Mouse (Mus musculus): Measurements from ENCODE around the gene Fads6. TPM values are rescaled to one million over a fixed set of nuclear protein-coding genes. Genes with fewer than 3 reads are reported as not detected.

Gene Fads6
- polyA plus RNA-seq, 1 experiment from 2014 or later, result 1.3 TPM

GRCm38 (mm10) chr11:115292631-115293375 is 4.7 kb downstream of the Fads6 start:
- Histone ChIP-seq H3K27ac (ENCODE audit: low read length) (peak overlapping the region; percentile 85), H3K4me1 (ENCODE audit: control insufficient read depth, insufficient read depth, low read length) (peaks cover 15% of the 10 kb centered on the region), H3K9me3 (ENCODE audit: control insufficient read depth, low read depth, low read length) (no peaks in the 10 kb centered on the region), H3K4me3 (ENCODE audit: low read depth, low read length) (no peak overlapping the region), H3K36me3 (ENCODE audit: control insufficient read depth, insufficient read depth, low read length) (no peaks in the 10 kb centered on the region), H3K4me2 (replicated peaks; ENCODE audit: low read depth, low read length) (no peak overlapping the region), H3K27me3 (ENCODE audit: control insufficient read depth, insufficient read depth, low read length) (no peaks in the 10 kb centered on the region), H3K9ac (replicated peaks; ENCODE audit: low read depth, low read length) (no peak overlapping the region)
- peak; percentile 40; the same call in 1 of the 2 replicates for ATAC-seq (ENCODE audit: insufficient number of reproducible peaks, insufficient read depth, low FRiP score, low read depth)
- 57% methylated on average over 14 of the region's 14 CpGs for WGBS

DNA sequence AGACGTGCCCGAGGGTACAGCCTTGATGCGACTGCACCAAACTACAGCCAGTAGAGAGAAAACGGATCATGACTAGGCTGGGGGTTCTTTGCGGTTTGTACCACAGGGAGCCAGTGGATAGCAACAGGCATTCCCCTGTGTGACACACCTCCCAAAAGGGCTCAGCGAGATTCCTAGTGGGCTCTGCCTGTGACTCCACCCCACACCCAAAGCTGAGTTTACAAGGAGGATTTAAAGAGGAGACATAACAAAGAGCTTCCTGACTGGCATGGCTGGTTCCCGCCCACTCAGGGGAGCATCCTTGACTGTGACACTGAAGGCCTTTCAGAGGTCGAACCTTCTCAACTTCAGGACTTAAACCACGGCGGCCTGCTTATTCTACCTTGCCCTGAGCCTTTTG is 6.0 kb downstream of the Fads6 start:
- Histone ChIP-seq H3K9ac (replicated peaks; ENCODE audit: low read depth, low read length) (no peak overlapping the region), H3K36me3 (ENCODE audit: control insufficient read depth, insufficient read depth, low read length) (no peaks in the 10 kb centered on the region), H3K4me2 (replicated peaks; ENCODE audit: low read depth, low read length) (no peak overlapping the region), H3K4me3 (ENCODE audit: low read depth, low read length) (no peak overlapping the region), H3K27ac (ENCODE audit: low read length) (0 out of 2 replicates have a peak overlapping the region, but pooled peaks have one; percentile 27), H3K27me3 (ENCODE audit: control insufficient read depth, insufficient read depth, low read length) (no peaks in the 10 kb centered on the region), H3K4me1 (ENCODE audit: control insufficient read depth, insufficient read depth, low read length) (peaks cover 12% of the 10 kb centered on the region), H3K9me3 (ENCODE audit: control insufficient read depth, low read depth, low read length) (no peaks in the 10 kb centered on the region)
- no peak for ATAC-seq (ENCODE audit: insufficient number of reproducible peaks, insufficient read depth, low FRiP score, low read depth)
- WGBS, result 79% methylated on average over 10 of the region's 10 CpGs

- 39% methylated on average over 6 of the region's 6 CpGs for WGBS
- no peak for ATAC-seq (ENCODE audit: insufficient number of reproducible peaks, insufficient read depth, low FRiP score, low read depth)
Observed at GRCm38 (mm10) chr11:115290919-115291318, 6.5 kb downstream of the Fads6 start.

GRCm38 (mm10) chr11:115290314-115290713 is 7.1 kb downstream of the Fads6 start:
- H3K4me3 ChIP-seq (ENCODE audit: low read depth, low read length), result no peak overlapping the region
- H3K36me3 ChIP-seq (ENCODE audit: control insufficient read depth, insufficient read depth, low read length), result no peaks in the 10 kb centered on the region
- no peak for ATAC-seq (ENCODE audit: insufficient number of reproducible peaks, insufficient read depth, low FRiP score, low read depth)
- no peaks in the 10 kb centered on the region for H3K9me3 ChIP-seq (ENCODE audit: control insufficient read depth, low read depth, low read length)
- no peak overlapping the region for H3K4me2 ChIP-seq (replicated peaks; ENCODE audit: low read depth, low read length)
- 89% methylated on average over 1 of the region's 1 CpGs for WGBS
- peaks cover 12% of the 10 kb centered on the region for H3K4me1 ChIP-seq (ENCODE audit: control insufficient read depth, insufficient read depth, low read length)
- peak overlapping the region; percentile 44; the same call in 1 of the 2 replicates for H3K27ac ChIP-seq (ENCODE audit: low read length)
- H3K27me3 ChIP-seq (ENCODE audit: control insufficient read depth, insufficient read depth, low read length), result no peaks in the 10 kb centered on the region
- no peak overlapping the region for H3K9ac ChIP-seq (replicated peaks; ENCODE audit: low read depth, low read length)

More at GRCm38 (mm10) chr11:115290919-115291318, 6.5 kb downstream of the Fads6 start:
- H3K4me1 ChIP-seq (ENCODE audit: control insufficient read depth, insufficient read depth, low read length), result peaks cover 12% of the 10 kb centered on the region
- H3K4me2 ChIP-seq (replicated peaks; ENCODE audit: low read depth, low read length), result no peak overlapping the region
- H3K27ac ChIP-seq (ENCODE audit: low read length), result peak overlapping the region; percentile 44; the same call in 1 of the 2 replicates
- no peak overlapping the region for H3K9ac ChIP-seq (replicated peaks; ENCODE audit: low read depth, low read length)
- H3K4me3 ChIP-seq (ENCODE audit: low read depth, low read length), result no peak overlapping the region
- no peaks in the 10 kb centered on the region for H3K36me3 ChIP-seq (ENCODE audit: control insufficient read depth, insufficient read depth, low read length)
- H3K9me3 ChIP-seq (ENCODE audit: control insufficient read depth, low read depth, low read length), result no peaks in the 10 kb centered on the region
- no peaks in the 10 kb centered on the region for H3K27me3 ChIP-seq (ENCODE audit: control insufficient read depth, insufficient read depth, low read length)

GRCm38 (mm10) chr11:115289885-115290284 is 7.6 kb downstream of the Fads6 start:
- 64% methylated on average over 8 of the region's 8 CpGs for WGBS
- ATAC-seq (ENCODE audit: insufficient number of reproducible peaks, insufficient read depth, low FRiP score, low read depth), result no peak
- no peak overlapping the region for H3K9ac ChIP-seq (replicated peaks; ENCODE audit: low read depth, low read length)
- H3K9me3 ChIP-seq (ENCODE audit: control insufficient read depth, low read depth, low read length), result no peaks in the 10 kb centered on the region
- no peaks in the 10 kb centered on the region for H3K36me3 ChIP-seq (ENCODE audit: control insufficient read depth, insufficient read depth, low read length)
- no peaks in the 10 kb centered on the region for H3K27me3 ChIP-seq (ENCODE audit: control insufficient read depth, insufficient read depth, low read length)
- H3K4me3 ChIP-seq (ENCODE audit: low read depth, low read length), result no peak overlapping the region
- no peak overlapping the region for H3K27ac ChIP-seq (ENCODE audit: low read length)
- H3K4me2 ChIP-seq (replicated peaks; ENCODE audit: low read depth, low read length), result no peak overlapping the region
- H3K4me1 ChIP-seq (ENCODE audit: control insufficient read depth, insufficient read depth, low read length), result peaks cover 12% of the 10 kb centered on the region

DNA sequence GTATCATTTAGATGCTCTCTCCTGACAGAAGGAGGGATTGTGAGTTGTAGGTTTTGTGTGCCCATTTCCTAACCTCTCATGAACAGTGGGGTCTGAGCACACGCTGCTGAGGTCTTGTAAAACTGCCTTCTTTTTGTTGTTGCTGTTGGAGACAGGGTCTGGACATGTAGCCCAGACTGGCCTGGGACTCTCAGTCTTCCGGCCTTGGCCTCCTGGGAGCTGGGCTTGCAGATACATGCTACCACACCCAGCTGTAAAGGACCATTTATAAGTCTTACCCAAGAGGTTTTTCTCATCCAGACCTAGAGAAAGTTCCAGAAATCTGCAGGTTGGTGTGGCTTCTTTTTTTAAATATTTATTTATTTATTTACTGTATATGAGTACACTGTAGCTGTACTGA is 9.2 kb downstream of the Fads6 start:
- Histone ChIP-seq H3K27ac (ENCODE audit: low read length) (no peak overlapping the region), H3K4me2 (replicated peaks; ENCODE audit: low read depth, low read length) (no peak overlapping the region), H3K4me3 (ENCODE audit: low read depth, low read length) (no peak overlapping the region), H3K4me1 (ENCODE audit: control insufficient read depth, insufficient read depth, low read length) (peaks cover 12% of the 10 kb centered on the region), H3K27me3 (ENCODE audit: control insufficient read depth, insufficient read depth, low read length) (no peaks in the 10 kb centered on the region), H3K9ac (replicated peaks; ENCODE audit: low read depth, low read length) (no peak overlapping the region), H3K9me3 (ENCODE audit: control insufficient read depth, low read depth, low read length) (no peaks in the 10 kb centered on the region), H3K36me3 (ENCODE audit: control insufficient read depth, insufficient read depth, low read length) (no peaks in the 10 kb centered on the region)
- WGBS, result 90% methylated on average over 2 of the region's 2 CpGs
- ATAC-seq (ENCODE audit: insufficient number of reproducible peaks, insufficient read depth, low FRiP score, low read depth), result no peak

DNA sequence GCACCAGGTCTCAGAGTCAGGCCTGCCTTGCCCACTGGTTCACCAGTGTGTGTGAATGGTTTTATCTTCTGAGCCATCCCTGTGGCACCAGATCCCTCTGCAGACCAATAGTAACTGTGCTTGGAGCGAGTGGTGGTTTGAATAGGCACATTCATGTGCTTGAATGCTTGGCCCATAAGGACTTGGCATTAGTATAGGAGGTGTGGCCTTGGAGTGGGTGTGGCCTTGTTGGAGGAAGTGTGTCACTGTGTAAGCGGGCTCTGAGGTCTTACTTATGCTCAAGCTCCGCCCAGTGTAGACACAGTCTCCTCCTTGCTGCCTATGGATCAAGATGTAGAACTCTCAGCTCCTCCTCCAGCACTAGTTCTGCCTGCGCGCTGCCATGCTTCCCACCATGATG is 10.1 kb downstream of the Fads6 start:
- Histone ChIP-seq H3K9me3 (ENCODE audit: control insufficient read depth, low read depth, low read length) (no peaks in the 10 kb centered on the region), H3K36me3 (ENCODE audit: control insufficient read depth, insufficient read depth, low read length) (no peaks in the 10 kb centered on the region), H3K4me3 (ENCODE audit: low read depth, low read length) (no peak overlapping the region), H3K27me3 (ENCODE audit: control insufficient read depth, insufficient read depth, low read length) (no peaks in the 10 kb centered on the region), H3K27ac (ENCODE audit: low read length) (no peak overlapping the region), H3K4me2 (replicated peaks; ENCODE audit: low read depth, low read length) (no peak overlapping the region), H3K9ac (replicated peaks; ENCODE audit: low read depth, low read length) (no peak overlapping the region), H3K4me1 (ENCODE audit: control insufficient read depth, insufficient read depth, low read length) (peaks cover 12% of the 10 kb centered on the region)
- 80% methylated on average over 5 of the region's 5 CpGs for WGBS
- ATAC-seq (ENCODE audit: insufficient number of reproducible peaks, insufficient read depth, low FRiP score, low read depth), result no peak

DNA sequence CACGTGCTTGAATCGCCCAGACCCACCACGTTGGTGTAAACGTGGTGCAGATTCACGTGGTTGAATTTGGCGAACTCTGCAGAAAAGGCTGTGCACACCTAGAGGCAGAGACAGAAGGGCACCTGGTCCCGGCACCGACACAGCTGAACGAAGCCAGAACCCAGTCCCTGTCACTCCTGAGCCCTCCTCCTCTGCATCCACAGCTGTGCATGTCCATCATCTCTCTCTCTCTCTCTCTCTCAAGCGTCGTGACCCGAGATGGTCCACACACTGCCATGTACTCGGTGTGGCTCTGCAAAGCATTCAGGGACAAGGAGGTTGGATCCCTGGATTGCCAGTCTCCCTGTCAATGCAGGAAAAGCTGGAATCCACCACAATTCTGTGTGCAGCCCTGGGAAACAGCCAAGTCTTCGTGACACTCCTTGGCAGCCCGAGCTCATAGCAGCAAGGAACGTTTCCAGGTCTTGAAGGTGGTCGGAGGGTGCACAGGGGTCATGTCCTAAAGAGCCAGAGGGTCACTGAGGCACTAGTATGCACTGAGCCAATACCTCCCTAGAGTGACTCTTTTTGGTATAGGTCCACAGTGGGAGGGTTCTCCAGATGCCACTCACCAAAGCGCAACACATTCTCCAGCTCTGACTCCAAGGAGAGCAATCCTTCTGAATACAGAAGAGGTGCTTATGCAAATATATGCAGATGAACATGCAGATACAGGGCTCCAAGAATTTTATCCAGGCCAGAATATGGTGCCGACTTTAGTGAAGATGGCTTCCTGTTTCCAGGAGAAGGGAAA is 11.1 kb downstream of the Fads6 start:
- Histone ChIP-seq H3K4me1 (ENCODE audit: control insufficient read depth, insufficient read depth, low read length) (peaks cover 7% of the 10 kb centered on the region), H3K27ac (ENCODE audit: low read length) (no peak overlapping the region), H3K36me3 (ENCODE audit: control insufficient read depth, insufficient read depth, low read length) (no peaks in the 10 kb centered on the region), H3K4me3 (ENCODE audit: low read depth, low read length) (no peak overlapping the region), H3K9ac (replicated peaks; ENCODE audit: low read depth, low read length) (no peak overlapping the region), H3K9me3 (ENCODE audit: control insufficient read depth, low read depth, low read length) (no peaks in the 10 kb centered on the region), H3K27me3 (ENCODE audit: control insufficient read depth, insufficient read depth, low read length) (no peaks in the 10 kb centered on the region), H3K4me2 (replicated peaks; ENCODE audit: low read depth, low read length) (no peak overlapping the region)
- no peak for ATAC-seq (ENCODE audit: insufficient number of reproducible peaks, insufficient read depth, low FRiP score, low read depth)
- 70% methylated on average over 19 of the region's 19 CpGs for WGBS

Data from stomach, embryonic 14.5 days (tissue).